Mouse (Mus musculus) stomach, embryonic 16.5 days (tissue): Measurements from ENCODE around the gene Lsm4. TPM values are rescaled to one million over a fixed set of nuclear protein-coding genes. Genes with fewer than 3 reads are reported as not detected.

Source experiments
- ATAC-seq: fragments of 200-750 bp; cut with Nextera tagmentation; 2 replicates; pipeline ENCODE4 v1.8.0; 2017; ENCODE audit warnings: moderate number of reproducible peaks, moderate TSS enrichment; ENCODE audit not compliant: insufficient read depth, low FRiP score
- H3K27ac ChIP-seq: fragments of 300-500 bp; sonication (generic); 2 replicates; pipeline ENCODE4 v1.5.1; 2014; ENCODE audit warnings: low read length
- H3K27me3 ChIP-seq: fragments of 300-500 bp; sonication (generic); 2 replicates; pipeline ENCODE4 v1.6.1; 2014; ENCODE audit warnings: low read length, control low read depth, mixed read lengths; ENCODE audit not compliant: control insufficient read depth, insufficient read depth
- H3K36me3 ChIP-seq: fragments of 300-500 bp; sonication (generic); 2 replicates; pipeline ENCODE4 v1.6.1; 2014; ENCODE audit warnings: low read length; ENCODE audit not compliant: control insufficient read depth, insufficient read depth
- H3K4me1 ChIP-seq: fragments of 300-500 bp; sonication (generic); 2 replicates; pipeline ENCODE4 v1.6.1; 2014; ENCODE audit warnings: low read length, control low read depth, mixed read lengths; ENCODE audit not compliant: control insufficient read depth, insufficient read depth
- H3K4me2 ChIP-seq: fragments of 300-500 bp; sonication (generic); 2 replicates; pipeline ENCODE4 v1.6.1; 2014; ENCODE audit warnings: low read depth, low read length, mixed read lengths
- H3K4me3 ChIP-seq: fragments of 300-500 bp; sonication (generic); replicated peaks from 2 replicates; pipeline ENCODE4 v1.5.1; 2014; ENCODE audit warnings: mild to moderate bottlenecking, low read length
- H3K9ac ChIP-seq: fragments of 300-500 bp; sonication (generic); 2 replicates; pipeline ENCODE4 v1.6.1; 2014; ENCODE audit warnings: low read length
- H3K9me3 ChIP-seq: fragments of 300-500 bp; sonication (generic); replicated peaks from 2 replicates; pipeline ENCODE4 v1.6.1; 2016; ENCODE audit warnings: low read length, control low read depth; ENCODE audit not compliant: control insufficient read depth
- WGBS: fragments of 180-500 bp; shearing (Covaris S2); extraction: QIAGEN DNeasy Blood & Tissue Kit; methylation state at CpG from one replicate; pipeline ENCODE4 v1.1.7; 2014; 5-methylcytosine and 5-hydroxymethylcytosine counted together
- polyA plus RNA-seq: library from polyadenylated mRNA; unstranded; fragments of >200 nt; fragmentation: Nextera tagmentation; extraction: Ambion mirVana; gene quantifications from 2 replicates; pipeline ENCODE4 v1.2.1, GENCODE M21; 2015

Lsm4 gene
- polyA plus RNA-seq, 1 experiment from 2014 or later: 173 TPM

DNA sequence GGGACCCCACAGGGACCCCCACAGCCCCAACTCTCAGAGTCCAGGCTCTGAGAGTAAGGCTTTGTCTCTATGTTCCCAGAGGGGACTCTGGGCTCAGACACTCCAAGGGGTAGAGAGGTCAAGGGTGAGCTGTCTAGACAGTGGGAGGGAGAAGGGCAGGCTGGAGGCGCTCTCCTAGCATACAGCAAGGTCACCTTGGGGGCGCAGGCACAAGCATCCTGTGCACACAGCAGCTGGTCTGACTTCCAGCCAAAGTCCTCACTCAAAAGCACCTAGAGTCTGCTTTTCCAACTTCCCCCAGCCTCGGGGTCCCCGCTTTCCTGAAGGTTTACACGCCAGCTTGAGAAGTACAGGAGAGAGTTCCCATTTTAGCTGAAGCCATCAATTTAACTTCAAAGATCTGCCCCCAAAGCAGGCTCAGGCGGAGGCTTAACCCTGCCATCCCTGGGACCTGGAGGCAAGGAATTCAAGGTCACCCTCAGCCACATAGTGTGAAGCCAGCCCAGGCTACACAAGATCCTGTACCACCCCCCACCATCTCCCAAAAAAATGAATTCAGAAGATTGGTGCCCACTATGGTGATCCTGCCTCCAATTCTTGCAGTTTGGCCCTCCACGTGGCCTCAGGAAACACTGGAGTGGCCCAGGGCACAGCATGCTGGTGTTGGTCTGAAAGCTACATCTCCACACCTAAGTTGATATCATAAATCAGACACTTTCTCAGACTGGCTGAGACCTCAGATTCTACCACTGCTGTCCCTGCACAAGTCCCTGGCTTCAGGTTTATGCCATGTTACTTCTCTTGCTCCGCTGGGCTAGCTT, 25.5 kb upstream of the Lsm4 start:
- peak overlapping the region; percentile 12; the same call in 1 of the 2 replicates for H3K27ac ChIP-seq
- ATAC-seq: no peak
- peak overlapping the region; percentile 41 for H3K9ac ChIP-seq

DNA sequence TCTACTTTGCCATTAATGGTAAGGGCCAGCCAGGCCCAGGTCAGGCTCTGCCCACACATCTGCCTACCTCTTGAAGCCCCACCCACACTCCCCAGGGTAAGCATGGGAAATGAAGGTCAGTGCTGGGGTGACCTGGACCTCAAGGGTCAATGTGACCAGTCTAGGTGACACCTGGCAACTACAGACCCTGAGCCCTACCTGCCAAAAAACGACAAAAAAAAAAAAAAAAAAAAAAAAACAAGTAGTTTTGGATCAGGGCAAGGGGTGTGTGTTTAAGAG, 24.9 kb upstream of the Lsm4 start:
- H3K4me2 ChIP-seq: no peak overlapping the region
- H3K9me3 ChIP-seq: no peaks in the 10 kb centered on the region
- no peak overlapping the region for H3K4me3 ChIP-seq
- 29% methylated on average over 1 of the region's 1 CpGs for WGBS
- H3K36me3 ChIP-seq: 0 out of 2 replicates have a peak, but pooled peaks cover 8% of the 10 kb centered on the region
- no peaks in the 10 kb centered on the region for H3K27me3 ChIP-seq
- no peak for ATAC-seq
- H3K27ac ChIP-seq: peak overlapping the region; percentile 73; the same call in 1 of the 2 replicates
- H3K4me1 ChIP-seq: peaks cover 27% of the 10 kb centered on the region
- no peak overlapping the region for H3K9ac ChIP-seq

More for the DNA sequence above, 25.5 kb upstream of the Lsm4 start:
- Histone ChIP-seq H3K36me3 (0 out of 2 replicates have a peak, but pooled peaks cover 8% of the 10 kb centered on the region), H3K4me2 (no peak overlapping the region), H3K4me3 (no peak overlapping the region), H3K27me3 (no peaks in the 10 kb centered on the region), H3K9me3 (no peaks in the 10 kb centered on the region), H3K4me1 (peaks cover 27% of the 10 kb centered on the region)
- 46% methylated on average over 8 of the region's 8 CpGs for WGBS

DNA sequence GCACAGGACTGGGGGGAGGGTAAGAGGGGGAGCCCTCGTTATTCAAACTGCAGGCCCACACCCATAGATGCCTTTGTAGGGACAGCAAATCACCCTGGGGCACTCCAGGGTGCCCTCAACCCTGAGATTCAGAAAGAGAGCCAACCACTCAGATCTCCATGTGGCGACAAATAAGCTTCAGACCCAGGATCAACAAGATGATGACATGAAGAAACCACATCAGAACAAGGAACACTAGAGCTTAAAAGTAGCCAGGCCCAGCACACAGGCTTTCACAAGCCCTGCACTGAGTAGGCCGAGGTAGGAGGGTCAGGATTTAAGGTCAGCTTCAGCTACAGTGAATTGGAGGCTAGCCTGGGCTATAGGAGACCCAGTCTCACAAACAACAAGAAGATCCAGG, 24.1 kb upstream of the Lsm4 start:
- Histone ChIP-seq H3K36me3 (0 out of 2 replicates have a peak, but pooled peaks cover 8% of the 10 kb centered on the region), H3K4me1 (peaks cover 27% of the 10 kb centered on the region), H3K4me2 (no peak overlapping the region), H3K9ac (peak overlapping the region; percentile 54), H3K27ac (peak overlapping the region; percentile 73), H3K4me3 (no peak overlapping the region), H3K27me3 (no peaks in the 10 kb centered on the region), H3K9me3 (no peaks in the 10 kb centered on the region)
- 50% methylated on average over 3 of the region's 3 CpGs for WGBS
- peak; percentile 4; the same call in 1 of the 2 replicates for ATAC-seq

- H3K36me3 ChIP-seq: 0 out of 2 replicates have a peak, but pooled peaks cover 8% of the 10 kb centered on the region
- ATAC-seq: peak; percentile 85
- H3K4me1 ChIP-seq: peaks cover 27% of the 10 kb centered on the region
- H3K9ac ChIP-seq: no peak overlapping the region
- no peaks in the 10 kb centered on the region for H3K9me3 ChIP-seq
- 46% methylated on average over 4 of the region's 4 CpGs for WGBS
- H3K27me3 ChIP-seq: no peaks in the 10 kb centered on the region
- no peak overlapping the region for H3K4me2 ChIP-seq
- peak overlapping the region; percentile 73 for H3K27ac ChIP-seq
- no peak overlapping the region for H3K4me3 ChIP-seq
Measured at GRCm38 (mm10) chr8:70649324-70649723, 23.7 kb upstream of the Lsm4 start.

DNA sequence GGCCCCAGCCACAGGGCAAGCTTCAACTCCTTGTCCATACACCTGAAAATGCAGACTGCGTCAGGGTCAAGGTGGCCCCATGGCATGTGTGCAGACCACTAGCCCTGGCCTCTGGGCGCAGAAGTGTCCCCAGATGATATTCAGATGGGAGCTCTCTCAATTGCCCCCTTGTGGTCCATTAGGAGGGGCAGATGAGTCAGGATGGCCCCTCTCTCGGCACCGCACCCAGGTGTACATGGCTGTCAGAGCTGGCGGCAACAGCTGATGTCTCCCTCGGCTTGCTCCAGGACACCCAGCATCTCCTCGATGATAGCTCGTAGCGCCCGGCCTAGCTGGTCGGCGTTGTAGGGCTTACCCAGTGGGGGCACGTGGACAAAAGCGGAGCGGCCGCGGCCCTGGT, 22.7 kb upstream of the Lsm4 start:
- Histone ChIP-seq H3K36me3 (0 out of 2 replicates have a peak, but pooled peaks cover 8% of the 10 kb centered on the region), H3K27ac (peak overlapping the region; percentile 73; the same call in 1 of the 2 replicates), H3K9me3 (no peaks in the 10 kb centered on the region), H3K4me1 (peaks cover 27% of the 10 kb centered on the region), H3K4me2 (no peak overlapping the region), H3K27me3 (no peaks in the 10 kb centered on the region), H3K4me3 (no peak overlapping the region), H3K9ac (no peak overlapping the region)
- 90% methylated on average over 17 of the region's 17 CpGs for WGBS
- ATAC-seq: no peak

DNA sequence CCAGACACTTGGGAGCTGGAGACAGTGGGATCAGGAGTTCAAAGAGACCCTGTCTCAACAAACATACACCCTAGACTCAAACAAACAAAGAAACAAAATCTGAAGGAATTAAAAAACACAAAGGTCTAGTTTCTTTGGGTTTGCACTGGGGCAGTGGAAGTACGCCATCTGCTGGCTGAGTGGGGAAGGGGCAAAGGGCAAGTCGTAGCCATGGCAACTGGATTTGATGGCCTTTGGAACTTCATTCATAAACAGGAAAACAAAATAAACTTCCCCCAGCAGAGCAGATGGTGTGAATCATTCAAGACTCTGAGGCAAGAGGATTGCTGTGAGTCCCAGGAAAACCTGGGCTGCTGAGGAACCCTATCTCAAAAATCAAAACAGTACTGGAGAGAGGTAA, 19.8 kb upstream of the Lsm4 start:
- no peak overlapping the region for H3K9ac ChIP-seq
- no peak for ATAC-seq
- no peaks in the 10 kb centered on the region for H3K27me3 ChIP-seq
- H3K4me2 ChIP-seq: no peak overlapping the region
- H3K9me3 ChIP-seq: no peaks in the 10 kb centered on the region
- no peak overlapping the region for H3K4me3 ChIP-seq
- WGBS: 58% methylated on average over 2 of the region's 2 CpGs
- 0 out of 2 replicates have a peak, but pooled peaks cover 8% of the 10 kb centered on the region for H3K36me3 ChIP-seq
- H3K27ac ChIP-seq: no peak overlapping the region
- H3K4me1 ChIP-seq: peaks cover 26% of the 10 kb centered on the region

DNA sequence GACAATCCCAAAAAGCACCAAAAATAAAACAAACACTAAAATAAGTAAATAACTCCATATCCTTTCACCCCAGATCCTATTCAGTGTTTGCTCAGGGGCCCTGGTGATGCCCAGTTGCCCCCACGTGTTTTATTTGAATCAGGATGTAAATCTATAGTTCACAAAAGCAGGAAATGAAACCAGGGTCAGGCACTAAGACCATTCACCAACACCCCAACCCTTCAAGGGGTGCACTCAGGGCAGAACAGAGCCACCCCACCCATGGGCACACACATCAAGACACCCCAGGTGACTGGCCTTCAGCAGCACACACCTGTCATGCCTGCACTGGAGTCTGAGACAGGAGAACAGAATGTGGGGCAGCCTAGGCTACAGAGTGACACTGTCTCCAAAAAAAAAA, 18.9 kb upstream of the Lsm4 start:
- no peak overlapping the region for H3K27ac ChIP-seq
- WGBS: 73% methylated on average over 1 of the region's 1 CpGs
- H3K36me3 ChIP-seq: 0 out of 2 replicates have a peak, but pooled peaks cover 8% of the 10 kb centered on the region
- ATAC-seq: no peak
- no peaks in the 10 kb centered on the region for H3K27me3 ChIP-seq
- H3K9ac ChIP-seq: no peak overlapping the region
- H3K4me3 ChIP-seq: no peak overlapping the region
- H3K4me1 ChIP-seq: peaks cover 27% of the 10 kb centered on the region
- H3K4me2 ChIP-seq: no peak overlapping the region
- H3K9me3 ChIP-seq: no peaks in the 10 kb centered on the region

DNA sequence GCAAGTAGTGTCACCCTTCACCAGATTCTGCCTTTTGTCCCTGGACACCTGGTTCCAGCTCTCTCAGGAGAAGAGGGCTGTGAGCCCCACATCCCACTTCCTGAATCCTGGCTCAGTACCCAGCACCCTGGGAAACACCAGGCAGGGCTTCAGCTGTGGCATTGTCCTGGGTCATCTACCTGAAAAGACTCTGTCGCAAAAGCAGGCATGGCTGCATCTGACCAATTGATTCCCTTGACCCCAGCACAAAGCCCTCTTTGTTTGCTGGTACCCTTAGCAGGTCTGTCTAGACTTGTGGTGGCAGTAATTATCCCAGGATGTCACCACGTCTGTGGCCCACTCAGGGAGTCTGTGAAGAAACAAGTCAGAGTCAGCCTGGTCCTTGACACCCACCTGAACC, 17.6 kb upstream of the Lsm4 start:
- Histone ChIP-seq H3K9me3 (no peaks in the 10 kb centered on the region), H3K4me3 (no peak overlapping the region), H3K4me2 (no peak overlapping the region), H3K9ac (no peak overlapping the region; the same call in 1 of the 2 replicates), H3K36me3 (0 out of 2 replicates have a peak, but pooled peaks cover 6% of the 10 kb centered on the region), H3K4me1 (peaks cover 24% of the 10 kb centered on the region), H3K27me3 (no peaks in the 10 kb centered on the region), H3K27ac (peak overlapping the region; percentile 11; the same call in 1 of the 2 replicates)
- 65% methylated on average over 2 of the region's 2 CpGs for WGBS
- ATAC-seq: no peak

GRCm38 (mm10) chr8:70656193-70656790, 16.8 kb upstream of the Lsm4 start:
- 0 out of 2 replicates have a peak overlapping the region, but pooled peaks have one; percentile 12 for H3K27ac ChIP-seq
- WGBS: 71% methylated on average over 13 of the region's 13 CpGs

More at GRCm38 (mm10) chr8:70656193-70656790, 16.8 kb upstream of the Lsm4 start:
- Histone ChIP-seq H3K4me2 (no peak overlapping the region), H3K4me1 (peaks cover 25% of the 10 kb centered on the region), H3K4me3 (no peak overlapping the region), H3K9me3 (no peaks in the 10 kb centered on the region), H3K36me3 (0 out of 2 replicates have a peak, but pooled peaks cover 3% of the 10 kb centered on the region), H3K27me3 (no peaks in the 10 kb centered on the region), H3K9ac (peak overlapping the region; percentile 10; the same call in 1 of the 2 replicates)
- ATAC-seq: no peak
